ENCODE assay signal across 8 mouse cellular contexts in the genomic region with DNA sequence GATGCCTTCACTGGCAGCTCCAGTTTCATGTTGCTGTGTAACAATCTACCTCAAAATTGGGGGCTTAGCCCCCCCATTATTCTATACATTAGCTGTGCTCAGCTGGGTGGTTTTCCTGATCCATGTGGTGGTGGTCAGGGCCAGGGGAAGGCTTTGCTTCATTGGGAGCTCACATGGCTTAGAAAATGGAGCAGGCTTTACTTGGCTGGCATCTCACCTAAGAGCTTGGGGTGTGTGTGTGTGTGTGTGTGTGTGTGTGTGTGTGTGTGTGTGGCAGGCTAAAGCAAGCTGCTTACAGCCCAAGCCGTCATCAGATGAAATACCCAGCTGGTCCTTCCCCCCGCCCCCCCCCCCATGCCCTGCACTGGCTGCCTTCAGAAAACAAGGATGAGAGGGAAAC.
DNase-seq lines count a peak whose midpoint lies in the region; ATAC-seq and TF ChIP-seq lines count a peak whose summit lies in the region.
"Had no signal": no experiment of that assay in that cellular context is flagged by ENCODE, and none has a peak within 500 bp of the region (broad histone marks: within the 10 kb centered on the region; RNA-seq: fewer than 3 reads in every experiment).

No protein-coding gene starts in this region.

- ATAC-seq in hindbrain, embryonic 13.5 days (ENCODE audit: low FRiP score), result peak; percentile 52; the same call in 1 of the 2 replicates
- peak; percentile 64 for ATAC-seq in forebrain, postnatal 0 days

- no peak overlapping the region for H3K4me2 ChIP-seq in hindbrain, embryonic 13.5 days
- H3K4me2 ChIP-seq in forebrain, postnatal 0 days (ENCODE audit: low read depth), result no peak overlapping the region

- no peaks in the 10 kb centered on the region for H3K9me3 ChIP-seq in hindbrain, embryonic 13.5 days
- no peaks in the 10 kb centered on the region for H3K9me3 ChIP-seq in hindbrain, embryonic 10.5 days
- H3K9me3 ChIP-seq in forebrain, postnatal 0 days (ENCODE audit: low read length), result no peaks in the 10 kb centered on the region

- H3K9ac ChIP-seq in hindbrain, embryonic 13.5 days, result no peak overlapping the region
- no peak overlapping the region for H3K9ac ChIP-seq in forebrain, postnatal 0 days

- H3K36me3 ChIP-seq in hindbrain, embryonic 13.5 days, result no peaks in the 10 kb centered on the region
- H3K36me3 ChIP-seq in hindbrain, embryonic 10.5 days, result no peaks in the 10 kb centered on the region
- H3K36me3 ChIP-seq in forebrain, postnatal 0 days (ENCODE audit: insufficient read depth), result no peaks in the 10 kb centered on the region
- H3K36me3 ChIP-seq: G1E had no signal

- no peaks in the 10 kb centered on the region for H3K27me3 ChIP-seq in hindbrain, embryonic 13.5 days
- H3K27me3 ChIP-seq in hindbrain, embryonic 10.5 days (ENCODE audit: insufficient read depth, poor library complexity, severe bottlenecking), result no peaks in the 10 kb centered on the region
- no peaks in the 10 kb centered on the region for H3K27me3 ChIP-seq in forebrain, postnatal 0 days (ENCODE audit: insufficient read depth, low read length)

- H3K4me1 ChIP-seq in hindbrain, embryonic 13.5 days (replicated peaks), result peaks cover 17% of the 10 kb centered on the region; the same call in 1 of the 2 replicates
- no peaks in the 10 kb centered on the region for H3K4me1 ChIP-seq in hindbrain, embryonic 10.5 days (replicated peaks)
- H3K4me1 ChIP-seq in forebrain, postnatal 0 days (ENCODE audit: insufficient read depth), result peaks cover 2% of the 10 kb centered on the region; the same call in 1 of the 2 replicates

- WGBS in hindbrain, embryonic 13.5 days, result 55% methylated on average over 2 of the region's 2 CpGs
- WGBS in hindbrain, embryonic 10.5 days, result 73% methylated on average over 2 of the region's 2 CpGs
- WGBS in forebrain, postnatal 0 days, result 53% methylated on average over 2 of the region's 2 CpGs

- no peak overlapping the region for H3K4me3 ChIP-seq in hindbrain, embryonic 13.5 days
- H3K4me3 ChIP-seq in hindbrain, embryonic 10.5 days, result no peak overlapping the region
- H3K4me3 ChIP-seq in forebrain, postnatal 0 days (ENCODE audit: low read depth, low read length), result no peak overlapping the region

- H3K27ac ChIP-seq in hindbrain, embryonic 13.5 days, result peak overlapping the region; percentile 12; the same call in 1 of the 2 replicates
- no peak overlapping the region for H3K27ac ChIP-seq in hindbrain, embryonic 10.5 days
- no peak overlapping the region for H3K27ac ChIP-seq in forebrain, postnatal 0 days (ENCODE audit: low read depth, low read length)

- intact Hi-C loops in gastrocnemius, postnatal 36 days (cut with DNase I), result no loop called here

- no peak for DNase-seq in hindbrain, embryonic 10.5 days (ENCODE audit: low spot score)
- DNase-seq in lung, postnatal 10 days, result peak; percentile 19
- DNase-seq in lung, postnatal 14 days, result no peak
- DNase-seq in forebrain, postnatal 0 days, result no peak
- peak; percentile 45 for DNase-seq in retina, postnatal 7 days (ENCODE audit: low read depth, low spot score)
- DNase-seq in gastrocnemius, postnatal 36 days, result no peak

- TF ChIP-seq CTCF in forebrain, postnatal 0 days (IDR thresholded peaks at IDR 0.05; ENCODE audit: low read depth), result no peak

Comparison
In these comparisons a context has a peak if more than half of its experiments do, and no peak if none do; other contexts are left out.
1. DNase-seq: peak in lung, postnatal 10 days (single experiment) and retina, postnatal 7 days (single experiment); none in hindbrain, embryonic 10.5 days (single experiment), lung, postnatal 14 days (single experiment), forebrain, postnatal 0 days (single experiment) and gastrocnemius, postnatal 36 days (0 of 2).